Mouse (Mus musculus): Measurements from ENCODE around the gene Morn5. TPM values are rescaled to one million over a fixed set of nuclear protein-coding genes. Genes with fewer than 3 reads are reported as not detected.

The Morn5 gene
- not detected in 2 replicates for total RNA-seq (2014; fragmentation: Nextera tagmentation)
- not detected in 2 replicates for total RNA-seq (2017)

DNA sequence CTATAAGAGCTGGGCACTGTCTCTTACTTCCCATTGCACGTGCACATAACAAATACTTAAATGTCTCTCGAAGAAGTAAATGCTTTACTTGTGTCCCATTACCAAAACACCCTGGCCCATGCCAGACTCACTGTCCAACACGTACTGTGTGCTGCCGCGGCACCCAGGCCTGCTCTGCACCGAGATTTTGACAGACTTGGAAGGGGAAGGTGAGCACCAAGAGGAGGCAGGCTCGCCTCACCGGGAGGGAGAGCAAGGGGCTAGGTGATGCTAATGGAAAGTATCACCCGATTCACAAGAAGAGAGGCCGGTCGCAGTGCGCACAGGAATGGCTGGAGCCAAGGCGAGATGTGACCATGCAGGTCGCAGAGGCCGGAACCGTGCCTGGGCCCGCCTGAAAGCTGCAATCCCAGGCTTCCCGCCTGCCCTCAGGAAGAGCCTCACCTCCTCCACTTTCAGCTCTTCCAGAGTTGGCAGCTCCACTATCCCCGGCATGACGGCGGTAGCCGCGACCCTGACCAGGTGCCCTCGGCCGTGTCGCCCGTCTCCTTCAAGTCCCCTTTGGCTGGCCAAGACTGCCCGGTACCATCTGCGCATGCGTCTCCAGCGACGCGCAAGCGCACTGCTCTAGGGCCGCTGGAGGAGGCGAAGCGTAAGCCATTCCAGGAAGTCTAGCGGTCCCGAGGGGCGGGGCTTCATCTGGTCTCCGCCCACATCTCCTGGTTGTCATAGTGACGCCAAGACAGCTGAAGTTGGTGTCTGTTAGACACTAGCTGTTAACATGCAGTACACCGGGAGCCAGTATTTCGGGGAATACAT lies at the start of gene Morn5, which contains the start of gene Ndufa8:
TSS of gene Morn5 (plus strand) at position 711 of the 819 bp plus-strand sequence.
TSS of gene Ndufa8 (minus strand) at position 659 of the 819 bp plus-strand sequence.
- ATAC-seq (replicated peaks; ENCODE audit: low FRiP score, low TSS enrichment, poor library complexity, severe bottlenecking) = peak; percentile 93

DNA sequence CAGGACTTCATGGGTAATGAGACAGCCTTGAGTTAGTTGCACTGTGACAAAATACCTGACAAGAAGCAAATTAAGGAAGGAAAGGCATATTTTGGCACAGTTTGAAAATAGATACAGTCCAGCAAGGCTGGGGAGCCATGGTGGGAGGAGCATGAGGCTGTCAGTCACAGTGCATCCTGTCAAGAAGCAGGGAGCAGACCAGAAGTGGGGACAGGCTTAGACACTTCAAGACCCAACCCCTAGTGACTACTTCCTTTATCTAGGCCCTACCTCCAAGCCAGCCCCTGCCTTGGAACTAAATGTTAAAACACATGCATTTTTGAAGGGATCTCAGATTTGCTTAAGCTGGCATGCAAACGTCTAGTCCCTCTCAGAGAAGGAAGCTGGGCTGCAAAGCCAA lies 48.9 kb upstream of the Morn5 start:
- ATAC-seq (replicated peaks; ENCODE audit: low FRiP score, low TSS enrichment, poor library complexity, severe bottlenecking) = no peak

DNA sequence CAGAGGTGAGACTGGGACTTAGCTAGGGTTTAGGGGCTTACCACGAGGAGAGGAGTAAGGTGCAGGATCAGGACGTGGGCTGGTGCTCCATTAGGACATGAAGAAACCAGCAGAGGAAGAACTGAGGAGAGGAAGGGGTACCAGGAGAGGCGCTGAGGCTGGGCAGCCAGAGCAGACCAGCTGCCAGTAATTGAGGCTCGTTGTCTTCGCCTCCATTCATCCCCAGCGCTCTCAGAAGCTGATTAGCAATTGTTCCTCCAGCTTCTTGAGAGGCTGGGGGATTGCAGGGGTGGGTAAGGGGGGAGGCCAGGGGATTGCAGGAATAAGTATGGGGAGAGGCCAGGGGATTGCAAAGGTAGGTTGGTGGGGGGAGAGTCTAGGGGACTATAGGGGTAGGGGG lies 47.1 kb upstream of the Morn5 start:
- no peak for ATAC-seq (replicated peaks; ENCODE audit: low FRiP score, low TSS enrichment, poor library complexity, severe bottlenecking)

DNA sequence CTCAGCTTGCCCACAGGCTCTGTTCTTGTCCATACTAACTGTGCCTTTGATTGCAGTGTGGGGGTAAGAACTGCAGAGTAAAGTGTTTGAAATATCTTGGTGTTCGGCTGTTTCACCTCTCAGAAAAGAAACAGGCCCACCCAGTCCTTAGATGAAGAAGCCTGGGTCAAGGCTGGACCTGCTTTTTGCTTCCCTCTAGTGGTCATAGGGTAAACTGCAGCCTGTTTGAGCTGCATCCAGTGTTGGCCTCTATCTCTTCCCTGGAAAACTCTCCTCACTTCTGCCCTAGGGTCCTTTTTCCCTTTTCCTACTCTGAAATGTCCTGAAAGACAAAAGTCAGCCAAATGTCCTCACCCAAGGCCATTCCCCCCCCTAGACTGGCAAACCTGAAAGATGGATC lies 41.2 kb upstream of the Morn5 start:
- 0 out of 2 replicates have a peak, but pooled peaks have one; percentile 47 for ATAC-seq (replicated peaks; ENCODE audit: low FRiP score, low TSS enrichment, poor library complexity, severe bottlenecking)

DNA sequence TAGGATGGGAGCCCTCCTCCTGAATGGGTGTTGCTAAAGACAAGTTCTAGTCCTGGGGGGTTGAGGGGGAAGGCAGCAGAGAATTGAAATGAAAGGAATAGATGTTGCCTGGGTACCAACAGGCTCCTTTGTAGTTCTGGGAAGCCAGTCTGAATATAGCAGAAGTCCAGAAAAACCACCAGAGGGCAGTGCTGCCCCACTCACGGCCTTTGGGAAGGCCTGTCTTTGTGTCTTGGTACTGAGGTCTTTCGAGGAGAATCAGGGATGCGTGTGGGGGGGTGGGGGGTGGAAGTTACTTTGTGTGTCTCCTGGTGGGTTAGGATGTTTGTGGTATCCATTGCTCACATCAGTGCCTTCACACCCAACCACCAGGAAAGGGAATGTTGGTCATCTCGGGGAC lies 39.9 kb upstream of the Morn5 start:
- ATAC-seq (replicated peaks; ENCODE audit: low FRiP score, low TSS enrichment, poor library complexity, severe bottlenecking) = peak; percentile 67

DNA sequence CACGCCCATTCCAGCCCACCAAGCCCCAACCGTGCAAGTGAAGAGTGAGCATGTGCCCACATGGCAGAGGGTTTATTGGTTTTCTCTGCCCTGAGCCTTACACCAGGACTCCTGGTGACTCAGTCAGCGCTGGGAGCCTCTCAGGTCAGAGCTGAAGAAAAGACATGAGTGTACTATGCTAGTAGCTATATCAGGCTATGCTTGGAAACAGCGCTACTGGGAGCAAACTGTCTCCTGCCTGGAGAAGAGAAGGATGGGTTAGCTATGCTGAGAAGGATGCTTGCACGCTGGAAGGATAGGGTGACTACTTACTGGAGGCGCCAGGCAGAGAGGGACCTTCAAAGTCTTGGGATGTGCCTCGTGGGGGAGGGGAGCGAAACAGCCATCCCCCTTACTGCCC lies 38.7 kb upstream of the Morn5 start:
- ATAC-seq (replicated peaks; ENCODE audit: low FRiP score, low TSS enrichment, poor library complexity, severe bottlenecking) = no peak

DNA sequence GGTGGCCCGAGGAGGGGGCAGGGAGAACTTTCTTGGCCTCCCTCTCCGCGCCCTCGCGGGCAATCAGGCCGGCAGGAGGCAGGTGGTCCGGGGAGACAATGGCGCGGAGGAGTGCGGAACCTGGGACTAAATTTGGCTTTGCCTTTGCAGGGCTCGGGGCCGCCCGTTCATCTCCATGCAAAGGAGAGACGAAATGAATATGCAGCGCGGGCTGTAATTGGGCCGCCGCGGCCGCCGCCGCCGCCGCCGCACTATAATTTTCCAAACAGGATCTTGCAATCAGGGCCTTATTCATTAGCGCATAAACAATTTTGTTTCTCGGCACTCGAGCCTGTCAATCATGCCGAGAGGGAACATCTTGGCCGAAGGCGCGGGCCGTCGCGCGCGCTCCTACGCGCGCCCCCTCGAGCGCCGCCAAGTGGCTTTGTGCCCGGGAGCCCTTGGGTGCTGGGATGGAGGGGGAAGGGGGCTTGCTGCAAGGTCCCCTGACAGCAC lies 37.9 kb upstream of the Morn5 start:
- no peak for ATAC-seq (replicated peaks; ENCODE audit: low FRiP score, low TSS enrichment, poor library complexity, severe bottlenecking)

DNA sequence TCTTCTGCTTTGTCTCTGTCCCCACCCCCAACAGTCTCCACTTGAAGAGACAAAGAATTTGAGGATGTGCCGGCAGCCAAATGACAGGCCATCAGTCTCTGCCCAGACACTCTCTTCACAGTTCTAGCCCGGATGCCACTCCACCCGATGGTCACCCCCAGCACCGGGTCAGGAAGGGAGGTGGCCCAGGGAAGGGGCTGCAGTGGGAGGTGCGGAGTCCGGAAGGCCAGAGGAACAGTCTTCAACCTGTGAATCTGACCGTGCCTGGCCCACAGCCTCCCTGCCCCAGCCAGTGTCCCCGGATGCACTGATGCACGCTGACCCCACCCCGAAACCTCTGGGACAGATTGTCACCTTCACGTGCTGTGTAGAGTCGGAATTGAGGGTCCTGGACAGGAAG lies 36.2 kb upstream of the Morn5 start:
- ATAC-seq (replicated peaks; ENCODE audit: low FRiP score, low TSS enrichment, poor library complexity, severe bottlenecking) = no peak

DNA sequence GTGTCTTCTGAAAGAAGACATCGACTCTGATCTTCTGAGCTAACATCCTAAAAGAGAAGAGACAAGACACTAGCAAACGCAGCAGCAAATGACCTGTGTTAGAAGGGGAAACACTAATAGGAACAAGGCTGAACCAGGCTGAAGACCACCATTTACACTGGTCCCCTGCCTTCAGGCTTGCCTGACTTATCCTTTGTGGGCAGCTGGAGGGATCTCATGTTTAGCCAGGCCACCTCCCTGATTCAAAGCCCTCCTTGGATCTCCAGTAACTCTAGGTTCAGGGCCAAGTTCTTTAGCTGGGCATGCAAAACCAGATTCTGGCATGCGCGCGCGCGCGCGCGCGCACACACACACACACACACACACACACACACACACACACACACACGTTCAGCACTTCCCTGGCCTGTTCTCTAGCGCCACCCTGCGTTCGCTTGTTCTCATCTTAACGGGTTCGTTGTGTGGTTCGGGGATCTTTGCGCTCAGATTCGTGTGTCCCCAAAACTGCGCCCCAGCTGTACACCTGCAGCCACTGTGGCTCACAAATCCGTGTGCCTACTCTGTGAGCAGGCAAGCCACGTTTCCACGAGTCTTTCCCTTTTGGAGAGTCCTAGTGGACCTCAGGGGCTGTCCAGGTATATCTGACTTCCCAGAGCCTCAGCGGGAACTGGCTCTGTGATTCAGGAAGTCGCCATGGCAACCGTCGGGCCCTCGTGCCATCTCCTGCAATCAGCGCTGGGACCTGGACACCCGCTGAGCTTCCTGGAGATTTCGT lies 27.7 kb upstream of the Morn5 start:
- peak; percentile 59; the same call in 1 of the 2 replicates for ATAC-seq (replicated peaks; ENCODE audit: low FRiP score, low TSS enrichment, poor library complexity, severe bottlenecking)

DNA sequence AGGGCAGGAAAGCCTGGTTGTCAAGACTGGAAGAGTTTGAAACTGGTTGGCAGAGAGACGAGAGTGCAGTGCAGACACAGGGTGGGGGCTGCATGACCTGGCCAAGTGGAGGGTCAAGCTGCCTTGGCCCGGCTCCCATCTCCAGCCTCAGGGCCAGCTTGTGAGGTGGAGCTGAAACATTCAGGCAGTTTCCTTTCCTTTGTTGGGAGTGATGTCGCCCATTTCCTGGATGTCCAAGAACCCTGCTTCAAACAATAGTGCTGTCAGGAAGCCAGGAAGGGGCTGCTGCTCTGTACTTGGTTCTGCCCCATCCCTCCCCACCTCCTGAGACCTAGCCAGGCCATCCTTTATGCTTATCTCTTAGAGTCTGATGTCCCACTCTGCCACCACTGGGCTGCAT lies 26.0 kb upstream of the Morn5 start:
- ATAC-seq (replicated peaks; ENCODE audit: low FRiP score, low TSS enrichment, poor library complexity, severe bottlenecking) = no peak

DNA sequence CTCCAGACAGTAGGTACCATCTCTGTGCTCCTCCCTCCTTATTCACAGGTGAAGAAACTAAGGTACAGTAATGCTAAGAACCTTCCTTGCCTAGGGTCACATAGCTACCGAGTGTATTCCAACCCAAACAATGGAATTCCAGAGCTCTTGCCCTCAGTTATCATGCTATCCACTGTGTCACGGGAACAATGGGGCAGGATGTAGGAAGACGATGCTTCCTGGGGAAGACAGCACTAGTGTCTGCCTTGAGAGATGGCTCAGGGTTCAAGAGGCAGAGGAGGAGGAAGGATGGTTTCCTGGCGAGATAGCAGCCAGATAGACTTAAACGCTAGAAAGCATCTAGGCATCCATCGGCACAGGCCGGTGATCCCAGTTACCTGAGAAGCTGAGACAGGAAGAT lies 16.4 kb upstream of the Morn5 start:
- no peak for ATAC-seq (replicated peaks; ENCODE audit: low FRiP score, low TSS enrichment, poor library complexity, severe bottlenecking)

DNA sequence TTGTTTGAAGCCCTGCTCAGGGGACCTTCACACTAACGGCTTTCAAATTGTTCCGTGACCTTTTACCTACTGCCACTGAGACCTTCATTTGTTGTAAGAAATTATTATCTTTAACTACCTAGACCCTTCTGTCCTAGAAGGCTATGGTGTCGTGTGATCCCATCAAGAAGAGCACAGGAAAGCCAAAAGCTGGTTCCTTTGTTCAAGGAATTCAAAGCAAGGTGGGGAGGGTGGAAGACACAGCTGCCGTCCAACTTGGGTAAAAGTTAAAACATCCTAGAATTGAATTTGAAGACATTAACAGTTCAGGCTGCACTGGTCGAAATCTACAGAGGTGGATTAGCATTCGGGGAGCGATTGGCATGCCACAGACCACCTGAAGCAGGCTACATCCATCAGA lies 15.3 kb upstream of the Morn5 start:
- no peak for ATAC-seq (replicated peaks; ENCODE audit: low FRiP score, low TSS enrichment, poor library complexity, severe bottlenecking)

DNA sequence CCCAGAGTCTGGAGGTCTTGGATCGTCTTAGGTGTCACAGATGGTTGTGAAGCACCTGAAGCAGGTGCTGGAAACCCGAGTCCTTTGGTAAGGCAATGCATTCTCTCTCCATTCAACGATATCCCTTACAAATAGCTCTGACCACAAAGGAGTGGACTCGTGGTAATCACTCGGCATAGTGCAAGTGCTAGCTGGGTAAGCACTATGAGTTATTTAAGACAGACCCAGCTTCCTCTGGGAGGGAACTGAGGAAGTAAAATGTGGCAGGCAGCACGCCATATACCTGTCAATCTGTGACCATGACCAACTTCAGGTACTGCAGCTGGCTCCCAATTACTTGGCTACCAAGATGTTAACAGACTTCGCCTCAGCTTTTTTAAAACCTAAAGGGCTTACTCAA lies 14.4 kb upstream of the Morn5 start:
- no peak for ATAC-seq (replicated peaks; ENCODE audit: low FRiP score, low TSS enrichment, poor library complexity, severe bottlenecking)

DNA sequence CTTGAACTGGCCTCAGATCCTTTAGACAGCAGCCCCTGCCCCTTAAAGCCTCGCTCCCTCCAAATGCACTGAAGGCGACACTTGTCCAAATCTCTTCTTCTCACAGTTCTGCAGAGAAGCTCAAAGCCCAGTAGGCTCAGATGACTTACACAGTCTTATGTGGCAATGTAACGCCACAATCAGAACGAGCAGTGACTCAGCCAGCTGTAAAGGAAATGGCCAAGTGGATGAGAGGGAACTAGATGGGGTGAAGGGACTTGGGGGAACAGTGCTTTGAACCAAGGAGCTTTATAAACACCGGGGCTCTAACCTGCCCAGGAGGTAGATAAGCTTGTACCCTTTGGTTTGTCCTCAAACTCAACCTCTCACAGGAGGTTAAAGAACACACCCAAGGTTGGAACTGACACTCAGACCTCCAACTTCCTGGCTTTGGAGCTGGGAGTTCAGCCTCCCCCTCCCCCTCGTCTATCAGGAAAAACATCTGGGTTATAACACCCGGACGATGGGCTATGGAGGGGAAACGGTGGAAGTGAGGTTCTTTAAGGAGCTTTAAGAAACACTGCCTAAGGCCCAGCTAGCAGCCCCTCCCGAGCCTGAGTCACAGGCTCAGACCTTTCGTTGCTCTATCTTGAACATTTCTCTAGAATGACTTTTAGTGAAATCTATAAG lies 13.7 kb upstream of the Morn5 start:
- ATAC-seq (replicated peaks; ENCODE audit: low FRiP score, low TSS enrichment, poor library complexity, severe bottlenecking) = no peak

DNA sequence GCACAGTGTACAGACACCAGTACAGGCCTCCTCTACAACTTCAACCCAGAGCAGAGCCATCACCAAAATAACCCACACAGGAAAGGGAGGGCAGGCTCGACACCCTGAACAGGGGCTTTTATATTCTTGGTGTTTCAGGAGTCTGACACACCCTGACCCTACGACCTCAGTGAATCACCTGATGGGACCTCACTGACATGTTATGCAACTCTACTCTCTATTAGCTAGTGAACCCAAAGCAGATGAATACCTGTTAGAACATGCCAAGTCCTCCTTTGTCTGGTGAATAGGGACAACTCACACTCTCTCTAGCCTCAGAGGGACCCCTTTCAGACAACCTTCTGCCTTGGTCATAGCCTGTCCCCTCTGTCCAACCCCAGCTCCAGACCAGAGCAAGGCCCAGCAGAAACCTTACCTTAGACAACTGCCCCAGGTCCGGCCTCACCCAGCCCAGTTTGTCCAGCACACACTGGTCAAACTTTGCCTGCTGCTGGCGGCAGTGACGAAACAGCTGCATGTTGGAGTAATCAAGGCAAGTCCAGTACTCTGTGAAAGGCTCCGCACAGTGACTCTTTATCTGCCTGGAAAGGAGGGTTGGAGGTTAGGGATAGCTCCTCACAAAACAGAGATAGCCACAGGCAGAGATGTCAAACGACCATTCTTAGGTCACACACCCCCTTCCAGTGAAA lies 9.8 kb upstream of the Morn5 start:
- ATAC-seq (replicated peaks; ENCODE audit: low FRiP score, low TSS enrichment, poor library complexity, severe bottlenecking) = no peak

DNA sequence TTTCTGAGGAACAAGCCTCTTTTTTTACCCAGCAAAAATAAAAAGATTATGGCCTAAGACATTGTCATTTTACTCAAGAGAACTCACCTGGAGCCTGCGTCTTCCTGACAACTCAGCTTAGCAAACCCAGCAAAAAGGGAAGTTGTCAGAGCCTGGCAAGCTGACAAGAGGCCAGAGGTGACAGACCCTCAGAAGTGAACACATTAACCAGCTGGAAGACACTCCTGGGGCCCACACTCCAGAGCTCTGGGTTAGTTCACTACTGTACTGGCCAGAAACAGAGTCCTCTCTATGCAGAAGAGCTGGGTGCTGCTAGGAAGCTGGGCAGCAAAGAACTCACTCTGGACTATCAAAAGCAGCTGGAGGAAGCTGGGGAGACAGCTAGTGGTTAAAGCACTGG lies 8.4 kb upstream of the Morn5 start:
- ATAC-seq (replicated peaks; ENCODE audit: low FRiP score, low TSS enrichment, poor library complexity, severe bottlenecking) = no peak

DNA sequence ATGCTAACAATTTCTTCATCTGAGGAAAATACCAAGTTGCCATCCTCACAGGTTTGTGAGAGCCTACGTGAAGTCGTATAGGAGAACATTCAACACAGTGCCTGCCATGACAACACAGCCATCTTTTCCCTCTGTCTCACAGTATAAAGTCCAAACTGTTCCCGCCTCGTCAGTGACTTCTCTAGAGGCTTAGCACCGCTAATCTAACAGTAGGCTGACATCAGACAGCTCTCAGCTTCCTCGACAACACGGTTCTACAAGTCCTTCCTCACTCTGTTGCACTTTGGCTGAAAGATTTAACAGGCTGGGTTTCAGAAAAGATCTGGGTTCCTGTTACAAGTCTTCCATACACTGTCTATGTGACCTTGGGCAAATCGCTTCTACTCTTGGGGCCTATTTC lies 1.1 kb upstream of the Morn5 start:
- ATAC-seq (replicated peaks; ENCODE audit: low FRiP score, low TSS enrichment, poor library complexity, severe bottlenecking) = peak; percentile 2; the same call in 1 of the 2 replicates

DNA sequence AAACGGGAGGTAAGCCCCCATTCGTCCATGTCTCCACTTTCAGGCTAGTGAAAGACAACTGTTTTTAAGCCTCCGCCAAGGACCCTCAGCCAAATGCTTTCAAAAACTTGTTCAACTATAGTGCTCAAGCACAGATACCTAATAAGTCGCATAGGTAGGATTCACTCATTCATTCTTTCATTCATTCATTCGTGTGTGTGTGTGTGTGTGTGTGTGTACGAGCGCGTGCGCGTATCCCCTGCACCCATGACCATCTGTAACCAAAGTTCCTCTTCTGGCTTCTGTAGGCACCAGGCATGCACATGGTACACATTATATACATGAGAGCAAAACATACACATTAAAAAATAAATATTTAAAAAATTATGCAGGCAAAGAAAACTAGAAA lies 303 bp downstream of the Morn5 start:
- no peak for ATAC-seq (replicated peaks; ENCODE audit: low FRiP score, low TSS enrichment, poor library complexity, severe bottlenecking)

DNA sequence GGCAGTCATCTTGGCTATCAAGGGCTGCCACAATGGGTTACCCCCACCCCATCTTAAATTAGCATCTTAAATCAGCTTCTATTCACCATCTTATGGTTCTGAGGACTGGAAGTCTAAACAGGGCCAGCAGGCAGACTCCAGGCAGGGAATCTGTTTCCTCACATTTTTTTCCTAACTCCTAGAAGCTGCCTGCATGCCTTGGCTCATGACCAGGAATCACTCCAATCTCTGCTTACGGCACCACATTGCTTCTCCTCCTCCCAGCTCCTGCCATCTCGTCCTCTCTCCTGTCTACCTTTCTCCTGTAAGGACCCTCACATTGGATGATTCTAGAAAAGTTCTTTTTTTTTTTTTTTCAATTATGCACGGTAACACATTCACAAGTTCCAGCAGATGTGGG lies 4.0 kb downstream of the Morn5 start:
- no peak for ATAC-seq (replicated peaks; ENCODE audit: low FRiP score, low TSS enrichment, poor library complexity, severe bottlenecking)

All from megakaryocyte-erythroid progenitor cell, adult 5-6 weeks (primary cell).